Mouse (Mus musculus) heart, postnatal 10 days (tissue): ENCODE results near the gene Cxcl9. TPM values are rescaled to one million over a fixed set of nuclear protein-coding genes. Genes with fewer than 3 reads are reported as not detected.
"Not testable (repeated sequence)": the region's sequence is repeated elsewhere in the genome, so short reads cannot be mapped to it uniquely, and the experiment has no call there.

Experiments
- DNase-seq, 2 experiments: peaks; one replicate each; pipeline ENCODE4 v3.0.0; 2021
- intact Hi-C: fragments of 180-260 bp; cut with DNase I; formaldehyde crosslinking; loops from one replicate; pipeline ENCODE4 v1.15.1; 2025
- total RNA-seq, 2 experiments: library from RNA; stranded (reverse); gene quantifications; 2 replicates each; pipeline ENCODE4 v1.2.3; 2021

The Cxcl9 gene
- total RNA-seq: under 1 TPM; 0.64 to 0.81 TPM

- intact Hi-C loops: no loop called here
- no peak for DNase-seq
These were observed at the start of gene Cxcl9 for GRCm38 (mm10) chr5:92327929-92328328. Gene Cxcl9 (minus strand): TSS chr5:92328079.

GRCm38 (mm10) chr5:92376795-92377405, 49.0 kb upstream of the Cxcl9 start:
- intact Hi-C loops: loop anchor here (1.0 kb wide), 1 partner anchor 63 kb away; no protein-coding TSS in a partner anchor
- DNase-seq: no peak

- intact Hi-C loops: no loop called here
- DNase-seq: no peak
These were observed 47.5 kb upstream of the Cxcl9 start for GRCm38 (mm10) chr5:92375368-92375767.

- intact Hi-C loops: no loop called here
- DNase-seq: no peak
These were observed 46.9 kb upstream of the Cxcl9 start for GRCm38 (mm10) chr5:92374721-92375142.

- intact Hi-C loops: no loop called here
- no peak for DNase-seq
These were observed 44.7 kb upstream of the Cxcl9 start for GRCm38 (mm10) chr5:92372605-92373004.

- intact Hi-C loops: no loop called here
These were observed 43.6 kb upstream of the Cxcl9 start for GRCm38 (mm10) chr5:92371361-92371976.

GRCm38 (mm10) chr5:92370891-92371290, 43.0 kb upstream of the Cxcl9 start:
- DNase-seq: no peak
- intact Hi-C loops: no loop called here

More at GRCm38 (mm10) chr5:92371361-92371976, 43.6 kb upstream of the Cxcl9 start:
- no peak for DNase-seq

- intact Hi-C loops: no loop called here
- DNase-seq: no peak
These were observed 42.5 kb upstream of the Cxcl9 start for GRCm38 (mm10) chr5:92370392-92370791.

- DNase-seq: peak; percentile 74 to 75
- intact Hi-C loops: no loop called here
These were observed 41.5 kb upstream of the Cxcl9 start for GRCm38 (mm10) chr5:92369151-92369994.

- intact Hi-C loops: no loop called here
- peak; percentile 58 to 61 for DNase-seq
These were observed 40.5 kb upstream of the Cxcl9 start for GRCm38 (mm10) chr5:92368392-92368791.

- DNase-seq: no peak
- intact Hi-C loops: no loop called here
These were observed 38.7 kb upstream of the Cxcl9 start for GRCm38 (mm10) chr5:92366565-92366964.

- DNase-seq: no peak
- intact Hi-C loops: no loop called here
These were observed 37.3 kb upstream of the Cxcl9 start for GRCm38 (mm10) chr5:92365146-92365705.

GRCm38 (mm10) chr5:92364011-92364410, 36.1 kb upstream of the Cxcl9 start:
- intact Hi-C loops: no loop called here
- no peak for DNase-seq

- no peak for DNase-seq
- intact Hi-C loops: loop anchor here (2.0 kb wide), 1 partner anchor 14 kb away; the partner anchor contains the start of gene Cxcl10
These were observed 35.3 kb upstream of the Cxcl9 start for GRCm38 (mm10) chr5:92363179-92363578.

- DNase-seq: no peak
- intact Hi-C loops: no loop called here
These were observed 31.0 kb upstream of the Cxcl9 start for GRCm38 (mm10) chr5:92358767-92359455.

- peak in 1 of 2 experiments; percentile 62 for DNase-seq
- intact Hi-C loops: no loop called here
These were observed 30.2 kb upstream of the Cxcl9 start for GRCm38 (mm10) chr5:92358033-92358432.

- intact Hi-C loops: no loop called here
- peak; percentile 69 to 70 for DNase-seq
These were observed 25.6 kb upstream of the Cxcl9 start for GRCm38 (mm10) chr5:92353517-92353916.

- peak in 1 of 2 experiments; percentile 12 for DNase-seq
- intact Hi-C loops: not testable (repeated sequence)
These were observed 24.8 kb upstream of the Cxcl9 start for GRCm38 (mm10) chr5:92352716-92353115.

- DNase-seq: no peak
- intact Hi-C loops: loop anchor here (2.0 kb wide), 1 partner anchor 13 kb away; no protein-coding TSS in a partner anchor
These were observed 21.9 kb upstream of the Cxcl9 start for GRCm38 (mm10) chr5:92349731-92350130.

GRCm38 (mm10) chr5:92348794-92349413, 21.0 kb upstream of the Cxcl9 start, which contains the start of gene Cxcl10:
Gene Cxcl10 (minus strand): TSS chr5:92348889.
- DNase-seq: peak; percentile 59 to 68
- intact Hi-C loops: loop anchor here (2.0 kb wide), 1 partner anchor 14 kb away; no protein-coding TSS in a partner anchor
